Mouse (Mus musculus): ENCODE measurements around the gene Rps15. TPM values are rescaled to one million over a fixed set of nuclear protein-coding genes. Genes with fewer than 3 reads are reported as not detected.
A peak's percentile ranks its signal among the peaks of the same experiment; 100 is the strongest.

Gene Rps15
- total and polyA plus RNA-seq, 3 experiments: 748 to 1,041 (median 861) TPM

DNA sequence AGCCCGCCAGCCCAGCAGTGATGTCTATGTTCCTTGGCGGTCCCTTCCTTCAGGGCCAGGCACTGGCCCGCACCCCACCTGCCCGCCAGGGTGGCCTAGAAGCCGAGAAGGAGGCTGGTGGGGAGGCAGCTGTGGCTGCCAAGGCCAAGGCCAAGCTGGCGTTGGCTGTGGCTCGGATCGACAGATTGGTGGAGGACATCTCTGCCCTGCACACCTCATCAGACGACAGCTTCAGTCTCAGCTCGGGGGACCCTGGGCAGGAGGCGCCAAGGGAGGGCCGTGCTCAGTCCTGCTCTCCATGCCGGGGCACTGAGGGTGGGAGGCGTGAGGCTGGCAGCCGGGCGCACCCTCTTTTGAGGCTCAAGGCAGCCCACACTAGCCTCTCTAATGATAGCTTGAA lies 19.3 kb downstream of the Rps15 start:
- Histone ChIP-seq H3K27me3 (ENCODE audit: control insufficient read depth, insufficient read depth, low read length) (no peaks in the 10 kb centered on the region), H3K36me3 (ENCODE audit: control insufficient read depth, insufficient read depth, low read length) (no peaks in the 10 kb centered on the region), H3K27ac (no peak overlapping the region), H3K79me2 (replicated peaks; ENCODE audit: control insufficient read depth, insufficient read depth, low read length) (no peaks in the 10 kb centered on the region), H3K4me1 (ENCODE audit: control insufficient read depth, insufficient read depth, low read length) (no peaks in the 10 kb centered on the region; the same call in 1 of the 2 replicates), H3K9ac (ENCODE audit: low read depth, low read length) (no peak overlapping the region), H3K4me3 (no peak overlapping the region)
- TF ChIP-seq CTCF (IDR thresholded peaks at IDR 0.05) (no peak), POLR2A (IDR thresholded peaks at IDR 0.05; ENCODE audit: insufficient read depth, low read depth, low read length) (no peak)
- no peak for DNase-seq
- 79% methylated on average over 16 of the region's 16 CpGs for whole genome bisulfite sequencing
- intact Hi-C loops (cut with DNase I): no loop called here

DNA sequence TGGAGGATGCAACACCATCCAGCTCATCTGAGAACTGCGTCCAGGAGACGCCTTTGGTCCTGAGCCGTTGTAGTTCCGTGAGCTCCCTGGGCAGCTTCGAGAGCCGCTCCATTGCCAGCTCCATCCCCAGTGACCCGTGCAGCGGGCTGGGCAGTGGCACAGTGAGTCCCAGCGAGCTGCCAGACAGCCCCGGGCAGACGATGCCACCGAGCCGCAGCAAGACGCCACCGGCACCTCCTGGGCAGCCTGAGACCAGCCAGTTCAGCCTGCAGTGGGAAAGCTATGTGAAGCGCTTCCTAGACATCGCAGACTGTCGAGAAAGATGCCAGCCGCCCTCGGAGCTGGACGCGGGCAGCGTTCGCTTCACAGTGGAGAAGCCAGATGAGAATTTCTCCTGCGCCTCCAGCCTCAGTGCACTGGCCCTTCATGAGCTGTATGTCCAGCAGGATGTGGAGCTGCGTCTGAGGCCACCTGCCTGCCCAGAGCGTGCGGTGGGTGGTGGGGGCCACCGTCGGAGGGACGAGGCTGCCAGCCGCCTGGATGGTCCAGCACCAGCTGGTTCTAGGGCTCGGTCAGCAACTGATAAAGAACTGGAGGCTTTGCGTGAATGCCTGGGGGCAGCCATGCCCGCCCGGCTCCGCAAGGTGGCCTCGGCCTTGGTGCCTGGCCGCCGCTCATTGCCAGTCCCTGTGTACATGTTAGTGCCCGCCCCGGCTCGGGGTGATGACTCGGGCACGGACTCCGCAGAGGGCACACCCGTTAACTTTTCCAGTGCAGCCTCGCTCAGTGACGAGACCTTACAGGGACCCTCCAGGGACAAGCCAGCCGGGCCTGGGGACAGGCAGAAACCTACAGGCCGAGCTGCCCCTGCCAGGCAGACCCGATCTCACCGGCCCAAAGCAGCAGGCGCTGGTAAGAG lies 20.6 kb downstream of the Rps15 start:
- 67% methylated on average over 54 of the region's 54 CpGs for WGBS
- intact Hi-C loops (cut with DNase I): no loop called here
- no peaks in the 10 kb centered on the region for H3K36me3 ChIP-seq (ENCODE audit: control insufficient read depth, insufficient read depth, low read length)
- H3K4me1 ChIP-seq (ENCODE audit: control insufficient read depth, insufficient read depth, low read length): peaks cover 3% of the 10 kb centered on the region; the same call in 1 of the 2 replicates
- no peak overlapping the region for H3K27ac ChIP-seq
- no peak for DNase-seq
- H3K9ac ChIP-seq (ENCODE audit: low read depth, low read length): no peak overlapping the region
- no peak overlapping the region for H3K4me3 ChIP-seq
- H3K79me2 ChIP-seq (replicated peaks; ENCODE audit: control insufficient read depth, insufficient read depth, low read length): no peaks in the 10 kb centered on the region
- TF ChIP-seq EP300 (IDR thresholded peaks at IDR 0.05; ENCODE audit: insufficient read depth, low read depth, low read length): no peak
- TF ChIP-seq POLR2A (IDR thresholded peaks at IDR 0.05; ENCODE audit: insufficient read depth, low read depth, low read length): no peak
- no peak for TF ChIP-seq CTCF (IDR thresholded peaks at IDR 0.05)
- H3K27me3 ChIP-seq (ENCODE audit: control insufficient read depth, insufficient read depth, low read length): no peaks in the 10 kb centered on the region

DNA sequence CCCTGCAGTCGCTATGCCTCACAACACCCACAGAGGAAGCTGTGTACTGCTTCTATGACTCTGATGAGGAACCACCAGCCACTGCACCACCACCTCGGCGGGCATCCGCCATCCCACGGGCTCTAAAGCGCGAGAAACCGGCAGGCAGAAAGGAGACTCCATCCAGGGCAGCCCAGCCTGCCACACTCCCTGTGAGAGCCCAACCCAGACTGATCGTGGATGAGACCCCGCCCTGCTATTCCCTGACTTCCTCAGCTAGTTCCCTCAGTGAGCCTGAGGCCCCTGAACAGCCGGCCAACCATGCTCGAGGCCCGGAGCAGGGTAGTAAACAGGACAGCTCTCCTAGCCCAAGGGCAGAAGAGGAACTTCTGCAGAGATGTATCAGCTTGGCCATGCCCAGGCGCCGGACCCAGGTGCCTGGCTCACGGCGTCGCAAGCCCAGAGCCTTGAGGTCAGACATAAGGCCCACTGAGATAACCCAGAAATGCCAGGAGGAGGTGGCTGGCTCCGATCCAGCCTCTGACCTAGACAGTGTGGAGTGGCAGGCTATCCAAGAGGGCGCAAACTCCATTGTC lies 21.5 kb downstream of the Rps15 start:
- peak in 1 of 2 experiments; percentile 36 for DNase-seq
- 24% methylated on average over 20 of the region's 20 CpGs for WGBS
- intact Hi-C loops (cut with DNase I): no loop called here
- no peaks in the 10 kb centered on the region for H3K79me2 ChIP-seq (replicated peaks; ENCODE audit: control insufficient read depth, insufficient read depth, low read length)
- H3K4me1 ChIP-seq (ENCODE audit: control insufficient read depth, insufficient read depth, low read length): peaks cover 3% of the 10 kb centered on the region; the same call in 1 of the 2 replicates
- no peaks in the 10 kb centered on the region for H3K36me3 ChIP-seq (ENCODE audit: control insufficient read depth, insufficient read depth, low read length)
- H3K4me3 ChIP-seq: no peak overlapping the region
- no peaks in the 10 kb centered on the region for H3K27me3 ChIP-seq (ENCODE audit: control insufficient read depth, insufficient read depth, low read length)
- no peak overlapping the region for H3K9ac ChIP-seq (ENCODE audit: low read depth, low read length)
- H3K27ac ChIP-seq: no peak overlapping the region
- TF ChIP-seq EP300 (IDR thresholded peaks at IDR 0.05; ENCODE audit: insufficient read depth, low read depth, low read length) (no peak), CTCF (IDR thresholded peaks at IDR 0.05) (no peak), POLR2A (IDR thresholded peaks at IDR 0.05; ENCODE audit: insufficient read depth, low read depth, low read length) (no peak)

DNA sequence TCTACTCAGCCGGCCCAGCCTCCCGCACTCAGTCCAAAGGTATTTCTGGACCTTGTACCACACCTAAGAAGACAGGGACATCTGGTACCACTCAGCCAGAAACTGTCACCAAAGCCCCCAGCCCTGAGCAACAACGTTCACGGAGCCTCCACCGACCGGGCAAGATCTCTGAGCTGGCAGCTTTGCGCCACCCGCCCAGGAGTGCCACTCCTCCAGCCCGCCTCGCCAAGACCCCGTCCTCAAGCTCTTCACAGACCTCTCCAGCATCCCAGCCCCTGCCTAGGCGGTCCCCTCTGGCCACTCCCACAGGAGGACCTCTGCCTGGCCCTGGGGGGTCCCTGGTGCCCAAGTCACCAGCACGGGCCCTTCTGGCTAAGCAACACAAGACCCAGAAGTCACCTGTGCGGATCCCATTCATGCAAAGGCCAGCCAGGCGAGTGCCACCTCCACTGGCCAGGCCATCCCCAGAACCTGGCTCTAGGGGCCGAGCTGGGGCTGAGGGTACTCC lies 22.3 kb downstream of the Rps15 start:
- no peaks in the 10 kb centered on the region for H3K27me3 ChIP-seq (ENCODE audit: control insufficient read depth, insufficient read depth, low read length)
- intact Hi-C loops (cut with DNase I): no loop called here
- H3K9ac ChIP-seq (ENCODE audit: low read depth, low read length): no peak overlapping the region
- H3K79me2 ChIP-seq (replicated peaks; ENCODE audit: control insufficient read depth, insufficient read depth, low read length): no peaks in the 10 kb centered on the region
- H3K4me3 ChIP-seq: no peak overlapping the region
- TF ChIP-seq CTCF (IDR thresholded peaks at IDR 0.05) (no peak), EP300 (IDR thresholded peaks at IDR 0.05; ENCODE audit: insufficient read depth, low read depth, low read length) (no peak), POLR2A (IDR thresholded peaks at IDR 0.05; ENCODE audit: insufficient read depth, low read depth, low read length) (no peak)
- H3K4me1 ChIP-seq (ENCODE audit: control insufficient read depth, insufficient read depth, low read length): peaks cover 5% of the 10 kb centered on the region
- WGBS: 54% methylated on average over 16 of the region's 16 CpGs
- no peaks in the 10 kb centered on the region for H3K36me3 ChIP-seq (ENCODE audit: control insufficient read depth, insufficient read depth, low read length)
- H3K27ac ChIP-seq: no peak overlapping the region
- no peak for DNase-seq

DNA sequence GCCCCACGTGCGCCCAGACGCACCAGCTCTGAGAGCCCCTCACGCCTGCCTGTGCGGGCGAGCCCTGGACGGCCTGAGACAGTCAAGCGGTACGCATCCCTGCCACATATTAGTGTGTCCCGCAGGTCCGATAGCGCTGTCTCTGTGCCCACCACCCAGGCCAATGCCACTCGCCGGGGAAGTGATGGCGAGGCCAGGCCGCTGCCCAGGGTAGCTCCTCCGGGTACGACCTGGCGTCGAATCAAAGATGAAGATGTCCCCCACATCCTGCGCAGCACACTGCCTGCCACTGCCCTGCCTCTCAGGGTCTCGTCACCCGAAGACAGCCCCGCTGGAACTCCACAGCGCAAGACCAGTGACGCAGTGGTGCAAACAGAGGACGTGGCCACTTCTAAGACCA lies 23.1 kb downstream of the Rps15 start:
- Histone ChIP-seq H3K4me3 (no peak overlapping the region), H3K27me3 (ENCODE audit: control insufficient read depth, insufficient read depth, low read length) (no peaks in the 10 kb centered on the region), H3K4me1 (ENCODE audit: control insufficient read depth, insufficient read depth, low read length) (peaks cover 6% of the 10 kb centered on the region), H3K79me2 (replicated peaks; ENCODE audit: control insufficient read depth, insufficient read depth, low read length) (no peaks in the 10 kb centered on the region), H3K27ac (no peak overlapping the region), H3K36me3 (ENCODE audit: control insufficient read depth, insufficient read depth, low read length) (no peaks in the 10 kb centered on the region), H3K9ac (ENCODE audit: low read depth, low read length) (no peak overlapping the region)
- WGBS: 54% methylated on average over 27 of the region's 27 CpGs
- no peak for TF ChIP-seq CTCF (IDR thresholded peaks at IDR 0.05)
- no peak for TF ChIP-seq POLR2A (IDR thresholded peaks at IDR 0.05; ENCODE audit: insufficient read depth, low read depth, low read length)
- TF ChIP-seq EP300 (IDR thresholded peaks at IDR 0.05; ENCODE audit: insufficient read depth, low read depth, low read length): no peak
- DNase-seq: no peak
- intact Hi-C loops (cut with DNase I): no loop called here

DNA sequence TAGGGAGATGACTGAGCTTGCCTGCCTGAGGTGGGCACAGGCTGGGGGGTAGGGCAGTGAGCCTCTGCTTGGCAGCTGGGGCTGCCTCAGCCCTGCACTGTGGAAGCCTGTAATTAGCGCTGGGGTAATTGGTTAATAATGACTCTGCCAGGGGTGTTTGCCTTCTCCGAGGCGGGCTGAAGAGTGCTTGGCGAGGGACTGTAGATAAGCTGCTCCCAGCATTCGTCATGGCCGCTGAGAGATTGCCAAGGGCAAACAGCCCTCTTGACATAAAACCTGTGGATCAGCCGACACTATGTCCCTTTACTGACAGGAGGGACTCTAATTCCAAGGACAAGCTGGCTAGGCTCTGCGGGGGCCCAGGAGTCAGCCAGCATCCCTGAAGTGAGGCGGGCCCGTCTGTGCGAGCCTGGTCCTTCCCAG lies 24.1 kb downstream of the Rps15 start:
- Histone ChIP-seq H3K4me1 (ENCODE audit: control insufficient read depth, insufficient read depth, low read length) (peaks cover 9% of the 10 kb centered on the region), H3K4me3 (no peak overlapping the region), H3K27me3 (ENCODE audit: control insufficient read depth, insufficient read depth, low read length) (no peaks in the 10 kb centered on the region), H3K36me3 (ENCODE audit: control insufficient read depth, insufficient read depth, low read length) (no peaks in the 10 kb centered on the region), H3K27ac (peak overlapping the region; percentile 2; the same call in 1 of the 2 replicates), H3K79me2 (replicated peaks; ENCODE audit: control insufficient read depth, insufficient read depth, low read length) (no peaks in the 10 kb centered on the region), H3K9ac (ENCODE audit: low read depth, low read length) (peak overlapping the region; percentile 32; the same call in 1 of the 2 replicates)
- intact Hi-C loops (cut with DNase I): no loop called here
- TF ChIP-seq EP300 (IDR thresholded peaks at IDR 0.05; ENCODE audit: insufficient read depth, low read depth, low read length) (no peak), CTCF (IDR thresholded peaks at IDR 0.05) (no peak), POLR2A (IDR thresholded peaks at IDR 0.05; ENCODE audit: insufficient read depth, low read depth, low read length) (0 out of 2 replicates have a peak, but pooled peaks have one; percentile 16)
- 29% methylated on average over 11 of the region's 11 CpGs for WGBS
- peak; percentile 24 to 40 for DNase-seq
